Mouse (Mus musculus) ES-Bruce4 (cell line): ENCODE data around the gene Gm45208.

ENCODE experiments used
- CTCF ChIP-seq: IDR thresholded peaks from one replicate; pipeline ENCODE4 v1.8.1; 2011; ENCODE audit warnings: low read depth, low read length
- EP300 ChIP-seq: IDR thresholded peaks from 2 replicates; pipeline ENCODE4 v1.6.1; 2011; ENCODE audit warnings: low read depth, low read length; ENCODE audit not compliant: insufficient read depth
- POLR2A ChIP-seq: IDR thresholded peaks from one replicate; pipeline ENCODE4 v1.8.1; 2011; ENCODE audit warnings: low read length; ENCODE audit not compliant: insufficient read depth

DNA sequence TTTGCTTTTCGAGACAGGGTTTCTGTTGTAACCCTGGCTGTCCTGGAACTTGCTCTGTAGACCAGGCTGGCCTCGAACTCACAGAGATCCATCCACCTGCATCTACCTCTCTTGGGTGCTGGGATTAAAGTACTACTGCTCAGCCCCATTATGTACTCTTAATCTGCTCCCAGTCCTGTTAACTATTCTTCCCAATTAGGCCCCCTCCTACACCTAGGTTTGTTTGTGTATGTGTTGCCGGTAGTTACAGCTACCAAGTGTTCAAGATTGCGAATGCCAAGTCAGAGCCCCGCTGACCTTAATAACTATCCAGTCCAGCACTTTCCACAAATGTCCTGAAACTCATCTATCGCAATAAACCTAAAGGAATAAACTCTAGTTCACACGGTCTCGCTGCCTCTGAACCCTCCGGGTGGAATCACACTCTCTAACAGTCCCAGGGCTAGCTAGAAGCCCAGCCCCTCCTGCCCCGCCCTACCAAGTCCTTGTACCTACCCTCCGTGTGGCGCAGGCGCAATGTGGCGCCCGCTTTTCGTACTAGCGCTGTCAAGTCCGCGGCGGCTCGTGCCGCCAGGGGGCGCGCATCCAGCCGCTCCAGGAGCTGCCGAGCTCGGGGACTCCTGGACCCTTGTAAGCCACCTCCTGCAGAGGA is 42.5 kb upstream of the Gm45208 start:
- TF ChIP-seq CTCF (no peak), EP300 (no peak), POLR2A (no peak)
